Mouse (Mus musculus): ENCODE results near the gene Plin4. TPM values are rescaled to one million over a fixed set of nuclear protein-coding genes. Genes with fewer than 3 reads are reported as not detected.

The Plin4 gene
- total RNA-seq, 1 experiment from 2014 or later: 76.6 TPM

DNA sequence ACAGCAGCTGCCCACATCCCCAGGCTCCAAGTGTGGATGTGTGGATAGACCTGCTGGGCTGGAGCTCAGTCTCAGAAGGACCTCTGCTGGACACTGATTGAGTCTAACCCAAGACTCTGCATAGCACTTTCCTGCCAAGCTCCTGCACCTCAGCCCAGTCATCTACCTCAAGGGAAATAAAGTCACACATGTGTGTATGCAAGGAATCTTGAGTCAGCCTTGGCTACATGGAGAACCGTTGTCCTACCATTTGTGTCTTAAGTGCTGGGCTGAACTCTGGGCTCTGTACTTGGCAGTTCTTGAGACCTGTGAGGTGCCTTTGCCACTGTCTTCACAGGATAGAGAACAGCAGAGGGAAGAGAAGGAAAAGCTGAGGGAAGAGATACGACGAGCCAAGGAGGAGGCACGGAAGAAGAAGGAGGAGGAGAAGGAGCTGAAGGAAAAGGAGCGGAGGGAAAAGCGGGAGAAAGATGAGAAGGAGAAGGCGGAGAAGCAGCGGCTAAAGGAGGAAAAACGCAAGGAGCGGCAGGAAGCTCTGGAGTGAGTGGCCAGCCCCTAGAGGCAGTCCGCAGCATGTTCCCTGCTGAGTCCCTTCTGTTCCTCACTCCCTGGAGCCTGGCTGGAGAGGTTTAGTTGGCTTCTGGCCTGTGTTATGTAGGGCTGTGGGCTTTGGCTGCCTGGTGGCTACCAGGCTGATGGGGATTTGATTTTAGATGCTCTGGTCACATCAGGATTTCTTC lies 52.1 kb downstream of the Plin4 start:
- DNase-seq: no peak

DNA sequence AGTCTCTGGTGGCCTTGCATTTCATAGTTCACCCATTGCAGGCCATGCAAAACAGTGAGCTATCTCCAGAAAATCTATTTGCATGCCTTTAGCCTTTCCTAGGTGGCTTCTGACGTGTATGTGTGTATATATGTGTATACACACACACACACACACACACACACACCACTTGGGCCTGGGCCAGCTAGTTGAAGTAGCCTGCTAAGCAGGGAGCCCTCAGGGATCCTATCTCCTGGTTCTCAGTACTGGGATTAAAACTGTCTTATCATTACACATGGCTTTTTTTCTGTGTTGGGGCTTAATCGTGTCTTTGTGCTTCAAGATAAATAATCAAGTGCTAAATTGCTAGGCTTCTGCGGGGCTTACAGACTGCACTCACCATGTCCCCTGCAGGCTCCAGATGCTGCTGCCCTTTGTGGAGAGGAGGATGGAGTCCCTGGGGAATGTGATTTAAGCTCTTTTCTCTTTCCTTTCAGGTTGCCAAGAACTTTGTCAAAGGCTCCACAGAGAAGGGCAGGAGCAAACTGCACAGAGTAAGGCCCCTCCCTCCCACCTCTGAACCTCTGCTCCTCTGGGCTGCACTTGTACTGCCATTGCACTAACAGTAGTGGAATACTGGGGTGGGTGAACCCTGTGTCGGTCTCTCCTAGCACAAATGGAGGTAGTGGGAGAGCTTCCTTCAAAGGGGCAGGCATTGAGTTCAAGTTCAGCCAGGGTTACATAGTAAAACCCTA lies 53.5 kb downstream of the Plin4 start:
- DNase-seq: no peak

DNA sequence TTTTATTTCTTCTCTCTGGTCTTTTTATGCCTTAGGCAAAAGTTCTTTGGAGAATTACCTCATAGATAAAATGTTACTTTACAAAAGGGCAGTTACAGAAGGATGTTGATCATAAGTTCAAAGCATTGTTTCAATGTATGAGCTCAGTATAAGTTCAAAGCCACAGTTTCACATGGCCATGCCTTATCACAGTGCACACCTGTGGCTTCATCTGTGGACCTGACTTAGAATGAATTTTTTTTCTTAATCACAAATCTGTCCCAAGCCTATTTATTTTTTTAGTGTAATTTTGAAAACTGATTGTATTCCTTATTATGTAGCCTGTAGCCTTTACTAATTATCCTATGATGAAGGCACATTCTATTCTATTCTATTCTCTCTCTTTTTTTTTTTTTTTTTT lies 54.7 kb downstream of the Plin4 start:
- no peak for DNase-seq

DNA sequence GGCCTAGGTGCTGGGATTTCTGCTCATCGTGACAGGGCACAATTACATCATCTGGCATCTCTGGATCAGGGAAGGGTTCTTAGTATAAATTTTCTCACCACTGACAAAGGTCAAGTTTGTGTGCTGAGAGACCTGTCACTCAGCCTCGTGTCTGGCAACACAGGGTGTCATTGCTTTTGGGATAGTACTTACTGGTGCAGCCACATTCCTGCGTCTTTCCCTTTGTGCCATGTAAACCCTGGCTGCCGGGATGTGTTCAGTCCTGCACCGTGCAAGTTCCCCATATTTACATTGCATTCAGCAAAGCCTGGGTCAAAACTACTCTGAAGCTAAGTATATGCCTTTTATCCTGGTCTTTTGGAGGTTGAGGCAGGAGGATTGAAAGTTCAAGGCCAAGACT lies 58.2 kb downstream of the Plin4 start:
- DNase-seq: no peak

Other genes starting within 250 kb of the Plin4 start
- 7.0 and 8.0 TPM in 2 replicates for gene Zfp119a, start 230.9 kb downstream of the Plin4 start, total RNA-seq (2021)
- gene Zfp959, start 217.7 kb downstream of the Plin4 start, total RNA-seq (2021): 4.8 and 7.5 TPM in 2 replicates
- gene Zfp119b, start 160.3 kb downstream of the Plin4 start, total RNA-seq (2021): 4.4 and 5.4 TPM in 2 replicates
- gene Ebi3, start 157.2 kb downstream of the Plin4 start, total RNA-seq (2021): 1.2 and 1.6 TPM in 2 replicates
- gene Yju2, start 150.7 kb downstream of the Plin4 start, total RNA-seq (2021): 18.2 and 24.8 TPM in 2 replicates
- 1.2 and 3.7 TPM in 2 replicates for gene Shd, start 139.3 kb downstream of the Plin4 start, total RNA-seq (2021)
- gene Fsd1, start 123.3 kb downstream of the Plin4 start, total RNA-seq (2021): 1.6 and 2.9 TPM in 2 replicates
- 14.5 and 14.6 TPM in 2 replicates for gene Stap2, start 104.2 kb downstream of the Plin4 start, total RNA-seq (2021)
- 86.1 and 91.1 TPM in 2 replicates for gene Mpnd, start 104.1 kb downstream of the Plin4 start, total RNA-seq (2021)
- 46.2 and 53.7 TPM in 2 replicates for gene Sh3gl1, start 73.2 kb downstream of the Plin4 start, total RNA-seq (2021)
- 8.3 and 10.2 TPM in 2 replicates for gene Chaf1a, start 69.4 kb downstream of the Plin4 start, total RNA-seq (2021)
- gene Ubxn6, start 34.8 kb downstream of the Plin4 start, total RNA-seq (2021): 65.6 and 79.5 TPM in 2 replicates
- gene Hdgfl2, start 30.2 kb downstream of the Plin4 start, total RNA-seq (2021): 52.5 and 60.1 TPM in 2 replicates
- 91.4 and 109 TPM in 2 replicates for gene Plin5, start 7.8 kb upstream of the Plin4 start, total RNA-seq (2021)
- gene Lrg1, start 12.2 kb upstream of the Plin4 start, total RNA-seq (2021): 58.3 and 63.2 TPM in 2 replicates
- 11.9 and 15.2 TPM in 2 replicates for gene Sema6b, start 30.5 kb upstream of the Plin4 start, total RNA-seq (2021)
- 8.2 and 8.6 TPM in 2 replicates for gene Tnfaip8l1, start 52.7 kb upstream of the Plin4 start, total RNA-seq (2021)
- gene Mydgf, start 74.1 kb upstream of the Plin4 start, total RNA-seq (2021): 61.6 and 63.5 TPM in 2 replicates
- gene Dpp9, start 109.1 kb upstream of the Plin4 start, total RNA-seq (2021): 31.5 and 33.4 TPM in 2 replicates
- gene Fem1a, start 147.0 kb upstream of the Plin4 start, total RNA-seq (2021): 27.1 and 29.5 TPM in 2 replicates
- 18.7 and 20.9 TPM in 2 replicates for gene Ticam1, start 167.0 kb upstream of the Plin4 start, total RNA-seq (2021)
- 76.9 and 106 TPM in 2 replicates for gene Plin3, start 183.1 kb upstream of the Plin4 start, total RNA-seq (2021)
- not detected in 2 replicates for gene Arrdc5, start 190.5 kb upstream of the Plin4 start, total RNA-seq (2021)
- 25.6 and 29.3 TPM in 2 replicates for gene Uhrf1, start 193.5 kb upstream of the Plin4 start, total RNA-seq (2021)
- 40.1 and 46.2 TPM in 2 replicates for gene Kdm4b, start 216.3 kb upstream of the Plin4 start, total RNA-seq (2021)

Data from adrenal gland, postnatal 14 days (tissue).